Mouse (Mus musculus) activated CD4-positive, CD25-positive, alpha-beta regulatory T cell, adult 9 weeks (primary cell): Measurements from ENCODE around the gene Slit3. TPM values are rescaled to one million over a fixed set of nuclear protein-coding genes. Genes with fewer than 3 reads are reported as not detected.

Source experiments
- polyA plus RNA-seq: library from polyadenylated mRNA; unstranded; fragments of 100-300 nt; shearing (Covaris generic); gene quantifications from one replicate; pipeline ENCODE4 v1.2.1, GENCODE M21; 2017

Gene Slit3
- polyA plus RNA-seq = 0.07 TPM

DNA sequence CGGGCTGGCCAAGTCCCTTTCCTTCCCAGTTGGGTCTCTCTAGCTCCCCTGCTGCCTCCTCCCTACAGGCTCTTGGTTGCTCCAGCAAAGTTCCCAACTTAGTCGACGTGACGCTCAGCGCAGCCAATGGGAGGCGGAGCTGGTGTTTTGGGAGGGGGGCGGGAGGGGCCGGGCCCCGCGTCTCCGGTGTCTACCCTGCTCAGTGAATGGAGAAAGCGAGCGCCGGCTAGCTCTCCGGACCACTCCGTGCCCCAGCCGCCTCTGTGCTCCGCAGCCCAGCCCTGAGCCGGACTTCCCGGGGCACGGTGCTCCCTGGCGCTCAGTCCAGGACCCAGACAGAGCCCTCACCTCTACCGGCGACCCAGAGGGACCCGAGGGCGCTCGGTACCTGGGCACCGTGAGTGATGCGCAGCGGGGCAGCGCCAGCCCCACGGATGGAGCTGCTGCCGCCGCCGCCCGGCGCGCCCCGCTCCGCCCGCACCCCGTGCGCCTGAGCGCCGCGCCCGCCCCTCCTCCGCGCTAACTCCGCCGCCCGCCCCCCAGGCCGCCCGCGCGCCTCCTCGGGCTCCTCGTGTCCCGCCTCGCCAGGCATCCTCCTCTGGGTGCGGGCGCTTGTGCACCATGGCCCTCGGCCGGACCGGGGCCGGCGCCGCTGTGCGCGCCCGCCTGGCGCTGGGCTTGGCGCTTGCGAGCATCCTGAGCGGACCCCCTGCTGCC is at the start of gene Slit3:
Gene Slit3, plus strand, starts transcription at position 331 of the 717 bp plus-strand sequence.

